Mouse (Mus musculus) lung, embryonic 14.5 days (tissue): ENCODE measurements around the gene Ezh2. TPM values are rescaled to one million over a fixed set of nuclear protein-coding genes. Genes with fewer than 3 reads are reported as not detected.
A peak's percentile ranks its signal among the peaks of the same experiment; 100 is the strongest.
"Not testable (repeated sequence)": the region's sequence is repeated elsewhere in the genome, so short reads cannot be mapped to it uniquely, and the experiment has no call there.

Source experiments
- ATAC-seq: fragments of 200-750 bp; cut with Nextera tagmentation; 2 replicates; pipeline ENCODE4 v1.8.0; 2017; ENCODE audit warnings: mild to moderate bottlenecking, moderate TSS enrichment, moderate library complexity; ENCODE audit not compliant: insufficient read depth
- DNase-seq: peaks from one replicate; pipeline ENCODE4 v3.0.0-alpha.2; 2015
- H3K27ac ChIP-seq: fragments of 300-500 bp; sonication (generic); 2 replicates; pipeline ENCODE4 v1.5.1; 2014; ENCODE audit warnings: low read depth, mild to moderate bottlenecking, moderate library complexity
- H3K27me3 ChIP-seq: fragments of 300-500 bp; sonication (generic); 2 replicates; pipeline ENCODE4 v1.6.1; 2014; ENCODE audit warnings: low read length, control low read depth; ENCODE audit not compliant: insufficient read depth
- H3K36me3 ChIP-seq: fragments of 300-500 bp; sonication (generic); 2 replicates; pipeline ENCODE4 v1.6.1; 2014; ENCODE audit warnings: control low read depth; ENCODE audit not compliant: insufficient read depth
- H3K4me1 ChIP-seq: fragments of 300-500 bp; sonication (generic); 2 replicates; pipeline ENCODE4 v1.6.1; 2014; ENCODE audit warnings: antibody characterized with exemption, control low read depth; ENCODE audit not compliant: insufficient read depth
- H3K4me2 ChIP-seq: fragments of 300-500 bp; sonication (generic); 2 replicates; pipeline ENCODE4 v1.6.1; 2014; ENCODE audit warnings: mild to moderate bottlenecking
- H3K4me3 ChIP-seq: fragments of 300-500 bp; sonication (generic); 2 replicates; pipeline ENCODE4 v1.5.1; 2014; ENCODE audit warnings: low read depth, low read length
- H3K9ac ChIP-seq: fragments of 300-500 bp; sonication (generic); 2 replicates; pipeline ENCODE4 v1.6.1; 2014
- H3K9me3 ChIP-seq: fragments of 300-500 bp; sonication (generic); 2 replicates; pipeline ENCODE4 v1.6.1; 2016; ENCODE audit warnings: low read depth, low read length, control low read depth
- CTCF ChIP-seq: IDR thresholded peaks from 2 replicates; pipeline ENCODE4 v1.5.1; 2016; ENCODE audit warnings: antibody characterized with exemption, low read depth
- WGBS: fragments of 180-500 bp; shearing (Covaris S2); extraction: QIAGEN DNeasy Blood & Tissue Kit; methylation state at CpG from one replicate; pipeline ENCODE4 v1.1.7; 2014; 5-methylcytosine and 5-hydroxymethylcytosine counted together
- polyA plus RNA-seq: library from polyadenylated mRNA; unstranded; fragments of >200 nt; fragmentation: Nextera tagmentation; extraction: Ambion mirVana; gene quantifications from 2 replicates; pipeline ENCODE4 v1.2.1, GENCODE M21; 2014

The Ezh2 gene
- 102 TPM in 2 replicates for polyA plus RNA-seq

DNA sequence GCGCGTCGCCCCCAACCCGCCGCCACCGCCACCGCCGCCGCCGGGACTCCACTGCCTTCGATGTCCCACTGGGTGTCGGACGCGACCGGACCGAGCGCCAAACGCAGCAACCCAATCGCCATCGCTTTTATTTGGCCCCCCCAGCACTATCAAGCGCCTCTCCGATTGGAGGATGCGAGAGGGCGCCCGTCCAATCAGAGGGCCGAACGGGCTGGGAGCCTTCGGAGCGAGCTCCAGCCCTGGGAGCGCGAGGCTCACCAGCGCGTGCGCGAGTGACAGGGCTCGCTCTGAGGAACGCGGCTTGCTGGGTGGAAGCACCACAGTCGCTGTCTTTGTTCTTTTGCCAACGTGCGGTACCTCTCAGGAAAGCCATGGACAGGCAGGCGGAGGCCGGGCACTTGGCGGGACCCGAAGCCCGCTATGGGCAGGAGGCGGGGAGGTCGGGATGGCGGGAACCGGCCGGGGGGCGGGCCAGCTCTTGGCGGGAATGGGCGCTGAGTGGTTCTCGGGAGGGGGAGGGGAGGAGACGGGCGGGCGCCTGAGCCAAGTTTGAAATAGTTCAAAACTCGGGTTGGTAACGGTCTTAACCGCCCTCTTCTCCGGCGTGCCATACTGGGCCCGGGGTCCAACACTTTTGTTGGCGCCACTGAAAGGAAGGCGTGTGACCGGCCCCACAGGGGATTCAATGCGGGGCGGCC, at the start of gene Ezh2:
Gene Ezh2 (minus strand): TSS at position 416 of the 698 bp plus-strand sequence.
- no peaks in the 10 kb centered on the region for H3K4me1 ChIP-seq
- no peaks in the 10 kb centered on the region for H3K27me3 ChIP-seq
- peak within 1 kb of the TSS; percentile 99 for H3K9ac ChIP-seq
- WGBS: under 1% methylated on average over 68 of the region's 69 CpGs
- ATAC-seq (peak; percentile 99), DNase-seq (peak; percentile 99)
- H3K4me3 ChIP-seq: peak within 1 kb of the TSS; percentile 95
- H3K36me3 ChIP-seq: no peaks in the 10 kb centered on the region
- no peaks in the 10 kb centered on the region for H3K9me3 ChIP-seq
- H3K4me2 ChIP-seq: peak within 1 kb of the TSS; percentile 82
- peak within 1 kb of the TSS; percentile 100 for H3K27ac ChIP-seq
- no peak for TF ChIP-seq CTCF

DNA sequence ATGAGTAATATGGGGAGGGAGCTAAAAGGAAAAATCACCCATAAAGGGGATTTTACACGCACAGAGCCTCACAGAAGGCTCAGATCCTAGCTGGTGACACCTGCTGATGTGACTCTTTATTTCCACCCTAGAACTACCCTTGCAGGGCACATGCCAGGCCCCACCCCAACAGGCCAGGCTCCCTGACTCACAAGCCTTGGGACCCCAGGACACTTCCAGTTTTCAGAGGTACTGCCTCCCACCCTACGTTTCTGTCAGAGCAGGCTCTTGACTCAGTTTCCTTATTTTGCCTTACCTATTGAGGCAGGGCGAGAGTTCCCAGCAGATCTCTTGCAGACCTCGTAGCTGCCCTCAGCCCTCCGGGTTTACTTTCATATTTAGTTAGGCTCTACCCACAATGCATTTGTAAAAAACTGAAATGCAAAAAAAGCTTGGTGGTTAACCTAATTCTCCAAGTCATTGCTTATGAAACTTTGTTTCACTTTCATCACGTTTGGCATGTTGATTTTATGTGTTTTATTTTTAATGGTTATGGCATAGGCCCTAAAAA, 41.5 kb upstream of the Ezh2 start:
- WGBS: 71% methylated on average over 6 of the region's 6 CpGs
- no peak overlapping the region for H3K4me3 ChIP-seq
- H3K27ac ChIP-seq: no peak overlapping the region
- no peaks in the 10 kb centered on the region for H3K27me3 ChIP-seq
- H3K4me2 ChIP-seq: no peak overlapping the region
- no peaks in the 10 kb centered on the region for H3K36me3 ChIP-seq
- ATAC-seq (no peak), DNase-seq (no peak)
- TF ChIP-seq CTCF: no peak
- no peaks in the 10 kb centered on the region for H3K4me1 ChIP-seq
- H3K9me3 ChIP-seq: no peaks in the 10 kb centered on the region
- H3K9ac ChIP-seq: no peak overlapping the region

DNA sequence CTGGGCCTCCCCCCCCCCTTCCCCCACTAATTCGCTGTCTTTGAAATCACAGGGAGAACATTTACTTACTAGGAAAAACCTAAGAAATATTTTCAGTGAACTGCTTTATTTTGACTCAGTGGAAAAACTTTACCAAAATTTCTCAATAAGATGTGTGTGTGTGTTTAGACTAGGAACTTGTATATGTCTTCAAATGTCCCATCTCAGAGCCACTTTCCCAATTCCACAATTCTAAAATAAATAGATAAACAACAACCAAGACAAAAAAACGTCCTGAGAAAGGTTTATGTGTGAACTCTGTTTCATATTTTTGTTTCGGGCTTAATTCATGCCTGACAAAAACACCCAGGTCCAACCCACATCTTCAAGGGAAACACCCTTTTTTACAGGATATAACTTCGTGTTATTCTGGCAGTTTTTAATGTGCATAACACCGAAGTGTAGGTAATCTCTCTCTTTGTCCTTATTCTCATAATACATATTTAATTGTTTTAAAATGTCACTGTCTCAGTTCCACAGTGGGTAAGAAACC, 40.9 kb upstream of the Ezh2 start:
- Histone ChIP-seq H3K9ac (no peak overlapping the region), H3K4me3 (no peak overlapping the region), H3K9me3 (no peaks in the 10 kb centered on the region), H3K4me2 (no peak overlapping the region), H3K27me3 (no peaks in the 10 kb centered on the region), H3K4me1 (no peaks in the 10 kb centered on the region), H3K36me3 (no peaks in the 10 kb centered on the region), H3K27ac (no peak overlapping the region)
- 75% methylated on average over 5 of the region's 5 CpGs for WGBS
- ATAC-seq: no peak
- TF ChIP-seq CTCF: no peak
- no peak for DNase-seq

DNA sequence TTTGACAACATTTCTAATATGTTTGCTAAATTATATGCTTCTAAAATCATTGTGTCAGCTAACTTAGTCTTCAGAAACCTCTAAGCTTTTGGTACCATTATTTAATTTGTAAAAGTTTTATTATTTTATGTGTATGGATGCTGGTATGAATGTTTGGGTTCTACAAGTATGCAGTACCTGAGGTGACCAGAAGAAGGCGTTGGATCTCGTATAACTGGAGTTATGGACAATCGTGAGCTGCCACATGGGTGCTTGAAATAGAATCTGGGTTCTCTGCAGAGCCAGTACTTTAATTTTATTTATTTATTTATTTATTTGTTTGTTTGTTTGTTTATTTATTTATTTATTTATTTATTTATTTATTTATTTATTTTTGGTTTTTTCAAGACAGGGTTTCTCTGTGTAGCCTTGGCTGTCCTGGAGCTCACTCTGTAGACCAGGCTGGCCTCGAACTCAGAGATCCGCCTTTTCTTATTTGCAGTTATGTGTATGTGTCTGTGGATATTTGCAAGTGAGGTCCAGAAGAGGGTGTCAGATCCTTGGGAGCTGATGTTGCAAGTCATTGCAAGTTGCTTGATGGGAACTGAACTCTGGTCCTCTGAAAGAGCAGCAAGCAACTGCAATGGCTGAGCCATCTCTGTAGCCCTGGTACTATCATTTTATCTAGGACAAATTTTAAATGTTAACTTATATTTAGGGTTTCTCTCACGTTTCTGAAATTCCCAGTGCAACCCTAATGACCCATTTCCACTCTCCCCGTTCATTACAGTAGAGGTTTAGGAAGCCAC, 40.3 kb upstream of the Ezh2 start:
- DNase-seq (peak; percentile 17), ATAC-seq (no peak)
- 70% methylated on average over 7 of the region's 7 CpGs for WGBS
- Histone ChIP-seq H3K4me1 (no peaks in the 10 kb centered on the region), H3K9ac (no peak overlapping the region), H3K27me3 (no peaks in the 10 kb centered on the region), H3K9me3 (no peaks in the 10 kb centered on the region), H3K27ac (no peak overlapping the region), H3K36me3 (no peaks in the 10 kb centered on the region), H3K4me3 (no peak overlapping the region), H3K4me2 (no peak overlapping the region)
- peak; percentile 32; the same call in 1 of the 2 replicates for TF ChIP-seq CTCF

DNA sequence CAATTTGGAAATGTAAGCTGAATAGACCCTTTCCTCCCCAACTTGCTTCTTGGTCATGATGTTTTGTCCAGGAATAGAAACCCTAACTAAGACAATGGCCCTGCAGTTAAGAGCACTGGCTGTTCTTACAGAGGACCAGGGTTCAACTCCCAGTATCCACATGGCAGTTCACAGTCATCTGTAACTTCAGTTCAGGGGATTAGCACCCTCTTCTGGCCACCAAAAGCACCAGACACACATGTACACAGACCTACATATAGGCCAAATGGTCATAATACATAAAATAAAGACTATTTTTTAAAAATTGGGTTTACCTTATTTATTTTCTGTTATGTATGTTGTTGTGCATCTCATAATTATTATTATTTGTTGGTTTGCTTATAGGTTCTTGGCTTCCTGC, 38.3 kb upstream of the Ezh2 start:
- Histone ChIP-seq H3K4me1 (no peaks in the 10 kb centered on the region), H3K4me2 (no peak overlapping the region), H3K9me3 (no peaks in the 10 kb centered on the region), H3K9ac (no peak overlapping the region), H3K27me3 (no peaks in the 10 kb centered on the region), H3K36me3 (no peaks in the 10 kb centered on the region), H3K27ac (no peak overlapping the region), H3K4me3 (no peak overlapping the region)
- DNase-seq (peak; percentile 34), ATAC-seq (no peak)
- peak; percentile 44 for TF ChIP-seq CTCF

DNA sequence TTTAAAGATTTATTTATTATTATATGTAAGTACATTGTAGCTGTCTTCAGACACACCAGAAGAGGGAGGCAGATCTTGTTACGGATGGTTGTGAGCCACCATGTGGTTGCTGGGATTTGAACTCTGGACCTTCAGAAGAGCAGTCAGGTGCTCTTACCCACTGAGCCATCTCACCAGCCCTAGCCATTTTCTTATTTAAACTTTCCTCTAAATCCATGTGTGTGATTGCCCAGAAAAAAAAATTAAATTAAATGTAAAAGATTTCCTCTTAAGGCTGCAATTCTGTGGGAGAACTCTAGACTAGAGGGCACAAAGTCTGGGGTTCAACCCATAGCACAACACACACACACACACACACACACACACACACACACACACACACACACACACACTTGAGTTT, 34.9 kb upstream of the Ezh2 start:
- not testable (repeated sequence) for H3K4me1 ChIP-seq, H3K27me3 ChIP-seq, H3K27ac ChIP-seq, H3K4me3 ChIP-seq, H3K4me2 ChIP-seq, ATAC-seq, DNase-seq, H3K9ac ChIP-seq, H3K36me3 ChIP-seq, H3K9me3 ChIP-seq
- WGBS: no CpG with 5 or more reads among the region's 1 CpGs

DNA sequence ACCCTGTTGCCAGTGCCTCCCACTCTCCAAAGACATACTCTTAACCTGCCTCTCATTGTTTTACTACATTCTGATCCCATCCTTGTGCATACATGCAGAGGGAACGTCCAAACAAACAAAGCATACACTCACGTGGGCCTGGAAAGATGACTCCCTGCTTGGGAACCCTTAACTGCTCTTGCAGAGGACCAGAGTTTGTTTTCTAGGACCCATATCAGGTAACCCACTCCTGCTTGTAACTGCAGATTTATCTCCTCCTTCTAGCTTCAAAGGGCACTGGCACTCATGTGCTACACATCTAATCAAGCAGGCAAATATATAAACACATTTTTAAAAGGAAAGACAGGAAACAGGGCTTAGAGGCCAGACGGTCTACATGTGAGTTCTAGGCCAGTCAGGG, 32.8 kb upstream of the Ezh2 start:
- no peak overlapping the region for H3K27ac ChIP-seq
- no peak overlapping the region for H3K4me2 ChIP-seq
- no peaks in the 10 kb centered on the region for H3K27me3 ChIP-seq
- H3K4me1 ChIP-seq: no peaks in the 10 kb centered on the region
- TF ChIP-seq CTCF: no peak
- WGBS: 24% methylated on average over 3 of the region's 3 CpGs
- ATAC-seq (no peak), DNase-seq (no peak)
- no peaks in the 10 kb centered on the region for H3K9me3 ChIP-seq
- H3K9ac ChIP-seq: no peak overlapping the region
- no peaks in the 10 kb centered on the region for H3K36me3 ChIP-seq
- H3K4me3 ChIP-seq: no peak overlapping the region

DNA sequence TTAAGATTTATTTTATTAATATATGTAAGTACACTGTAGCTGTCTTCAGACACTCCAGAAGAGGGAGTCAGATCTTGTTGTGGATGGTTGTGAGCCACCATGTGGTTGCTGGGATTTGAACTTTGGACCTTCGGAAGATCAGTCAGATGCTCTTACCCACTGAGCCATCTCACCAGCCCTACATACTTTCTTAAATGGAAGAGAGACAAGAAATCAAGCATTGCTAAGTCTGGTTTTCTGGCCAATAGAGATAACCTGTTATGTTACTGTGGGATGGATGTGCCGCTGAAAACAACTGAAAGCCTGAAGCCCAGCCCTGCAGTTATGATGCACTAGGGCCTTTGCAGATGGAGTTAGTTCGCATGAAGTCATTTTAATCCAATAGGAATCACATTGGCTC, 31.8 kb upstream of the Ezh2 start:
- not testable (repeated sequence) for H3K27ac ChIP-seq, H3K9me3 ChIP-seq, H3K4me1 ChIP-seq, H3K4me2 ChIP-seq, H3K36me3 ChIP-seq, H3K9ac ChIP-seq, H3K4me3 ChIP-seq, DNase-seq, H3K27me3 ChIP-seq, ATAC-seq
- 84% methylated on average over 3 of the region's 3 CpGs for WGBS
